24 mouse cellular contexts compared by ENCODE assay signal in the genomic region with DNA sequence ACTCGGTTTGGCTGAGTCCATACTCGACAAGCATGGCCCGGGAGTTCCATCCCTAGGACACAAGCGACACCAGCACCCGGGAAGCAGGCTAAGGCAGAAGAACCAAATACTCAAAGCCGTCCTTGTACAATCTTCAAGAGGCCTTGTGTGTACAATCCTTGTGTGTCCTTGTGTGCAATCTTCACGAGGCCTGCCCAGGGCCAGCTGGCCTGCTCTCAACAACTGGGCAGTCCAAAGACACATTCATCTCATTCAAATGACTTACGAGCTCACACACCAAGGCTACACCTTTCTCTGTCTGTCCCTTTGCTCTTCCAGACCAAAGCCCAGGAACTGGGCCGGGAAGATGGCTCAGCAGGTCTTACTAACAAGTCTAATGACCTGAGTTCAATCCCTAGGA. TPM values are rescaled to one million over a fixed set of nuclear protein-coding genes. Genes with fewer than 3 reads are reported as not detected.
DNase-seq lines count a peak whose midpoint lies in the region; ATAC-seq and TF ChIP-seq lines count a peak whose summit lies in the region.
"Had no signal": no experiment of that assay in that cellular context is flagged by ENCODE, and none has a peak within 500 bp of the region (broad histone marks: within the 10 kb centered on the region; RNA-seq: fewer than 3 reads in every experiment).

No protein-coding gene starts in this region.

- no peak overlapping the region for H3K9ac ChIP-seq in intestine, postnatal 0 days (ENCODE audit: low read depth, low read length)
- H3K9ac ChIP-seq: forebrain, embryonic 13.5 days; forebrain, postnatal 0 days; heart, embryonic 12.5 days; heart, embryonic 15.5 days; hindbrain, embryonic 13.5 days; intestine, embryonic 15.5 days had no signal

- H3K9me3 ChIP-seq in intestine, postnatal 0 days (ENCODE audit: control insufficient read depth): no peaks in the 10 kb centered on the region
- H3K9me3 ChIP-seq: forebrain, embryonic 10.5 days; forebrain, embryonic 13.5 days; heart, embryonic 12.5 days; heart, embryonic 15.5 days; hindbrain, embryonic 10.5 days; hindbrain, embryonic 13.5 days; intestine, embryonic 15.5 days had no signal

- no peak for ATAC-seq in intestine, postnatal 0 days
- ATAC-seq: forebrain, embryonic 13.5 days; forebrain, postnatal 0 days; hindbrain, embryonic 16.5 days; intestine, embryonic 15.5 days had no signal

- H3K27me3 ChIP-seq in intestine, postnatal 0 days (replicated peaks; ENCODE audit: control insufficient read depth, insufficient read depth, low read length): no peaks in the 10 kb centered on the region
- no peaks in the 10 kb centered on the region for H3K27me3 ChIP-seq in thymus, adult 2 months (ENCODE audit: control insufficient read depth, insufficient read depth, low read length)
- H3K27me3 ChIP-seq: forebrain, embryonic 13.5 days; heart, embryonic 12.5 days; heart, embryonic 15.5 days; hindbrain, embryonic 13.5 days; intestine, embryonic 15.5 days had no signal

- WGBS in intestine, postnatal 0 days: 91% methylated on average over 9 of the region's 9 CpGs
- WGBS in thymus, adult 2 months: 98% methylated on average over 9 of the region's 9 CpGs

- H3K4me2 ChIP-seq in intestine, postnatal 0 days (replicated peaks; ENCODE audit: low read depth): no peak overlapping the region
- H3K4me2 ChIP-seq: forebrain, embryonic 13.5 days; heart, embryonic 12.5 days; heart, embryonic 15.5 days; hindbrain, embryonic 13.5 days; intestine, embryonic 15.5 days had no signal

- peaks cover 47% of the 10 kb centered on the region for H3K36me3 ChIP-seq in intestine, postnatal 0 days (ENCODE audit: control insufficient read depth, insufficient read depth)
- peaks cover 12% of the 10 kb centered on the region; the same call in 1 of the 2 replicates for H3K36me3 ChIP-seq in thymus, adult 2 months (ENCODE audit: control insufficient read depth, insufficient read depth, low read length)

- no peak for TF ChIP-seq POLR2A in thymus, adult 2 months (IDR thresholded peaks at IDR 0.05; ENCODE audit: control insufficient read depth, extremely low read depth, insufficient read depth, low read length, poor library complexity)

- peak; percentile 57 for DNase-seq in ovary, adult 18-20 months (ENCODE audit: low spot score)
- DNase-seq in ovary, postnatal 14 days (ENCODE audit: low spot score): no peak
- peak; percentile 80 for DNase-seq in adrenal gland, adult 8-10 months
- peak; percentile 21 for DNase-seq in adrenal gland, postnatal 25 days
- no peak for DNase-seq in thymus, adult 2 months
- DNase-seq in layer of hippocampus, adult 2 months (ENCODE audit: low spot score in 2 of 2): no peak
- DNase-seq: cerebellum, adult 18-20 months; cerebellum, adult 9-10 months; cerebellum, postnatal 14 days; forebrain, postnatal 0 days; gastrocnemius, adult 2 months; gastrocnemius, postnatal 14 days; heart, adult 18-20 months; heart, postnatal 10 days; heart, postnatal 36 days had no signal

- no peaks in the 10 kb centered on the region for H3K4me1 ChIP-seq in intestine, postnatal 0 days (replicated peaks; ENCODE audit: control insufficient read depth, insufficient read depth, low read length)
- no peaks in the 10 kb centered on the region for H3K4me1 ChIP-seq in thymus, adult 2 months (replicated peaks; ENCODE audit: control insufficient read depth, insufficient read depth, low read length)
- H3K4me1 ChIP-seq: forebrain, embryonic 10.5 days; forebrain, embryonic 13.5 days; heart, embryonic 12.5 days; heart, embryonic 15.5 days; hindbrain, embryonic 10.5 days; hindbrain, embryonic 13.5 days; intestine, embryonic 15.5 days had no signal

- no peak overlapping the region for H3K27ac ChIP-seq in intestine, postnatal 0 days (ENCODE audit: low read depth, low read length)
- no peak overlapping the region for H3K27ac ChIP-seq in thymus, adult 2 months (ENCODE audit: control insufficient read depth, insufficient read depth, low read length)
- no peak overlapping the region for H3K27ac ChIP-seq in layer of hippocampus, adult 2 months
- H3K27ac ChIP-seq: forebrain, embryonic 10.5 days; forebrain, embryonic 13.5 days; gastrocnemius, adult 2 months; heart, embryonic 15.5 days; hindbrain, embryonic 10.5 days; hindbrain, embryonic 13.5 days; intestine, embryonic 15.5 days had no signal

- no peak for TF ChIP-seq CTCF in intestine, postnatal 0 days (IDR thresholded peaks at IDR 0.05; ENCODE audit: low read depth)
- TF ChIP-seq CTCF in thymus, adult 2 months (IDR thresholded peaks at IDR 0.05; ENCODE audit: borderline replicate concordance, control insufficient read depth, extremely low read depth, insufficient read depth, low read length, poor library complexity): no peak
- no peak for TF ChIP-seq CTCF in layer of hippocampus, adult 2 months (conservative IDR thresholded peaks at IDR 0.05)

- no peak overlapping the region for H3K4me3 ChIP-seq in intestine, postnatal 0 days (ENCODE audit: low read depth, low read length)
- H3K4me3 ChIP-seq in thymus, adult 2 months (ENCODE audit: control insufficient read depth, insufficient read depth, low read length): no peak overlapping the region
- no peak overlapping the region for H3K4me3 ChIP-seq in layer of hippocampus, adult 2 months
- H3K4me3 ChIP-seq: forebrain, embryonic 10.5 days; forebrain, embryonic 13.5 days; gastrocnemius, adult 2 months; heart, embryonic 12.5 days; heart, embryonic 15.5 days; hindbrain, embryonic 10.5 days; hindbrain, embryonic 13.5 days; intestine, embryonic 15.5 days had no signal

RNA-seq across cellular contexts. Expression of gene Parn, which starts 7.2 kb away (rescaled TPM):
- total RNA-seq in adrenal gland, adult 8-10 months (2022): 10 to 100 TPM; 42.1 to 45.1 (median 43.5) TPM
- 36.5 and 47.5 TPM in 2 replicates for total RNA-seq in adrenal gland, postnatal 25 days (2021)
- polyA plus RNA-seq in intestine, postnatal 0 days (2015; fragmentation: Nextera tagmentation; extraction: Ambion mirVana): 15.4 and 17.4 TPM in 2 replicates
- polyA plus RNA-seq in thymus, adult 2 months (2012; rRNA removed): 16.1 and 21.0 TPM in 2 replicates
- total RNA-seq in layer of hippocampus, adult 2 months (2021): 10 to 100 TPM; 23.5 to 25.6 TPM

RNA-seq across cellular contexts. Expression of gene Bfar, which starts 10.9 kb away (rescaled TPM):
- 10 to 100 TPM; 43.5 to 62.5 (median 52.2) TPM for total RNA-seq in adrenal gland, adult 8-10 months (2022)
- 52.8 and 60.4 TPM in 2 replicates for total RNA-seq in adrenal gland, postnatal 25 days (2021)
- polyA plus RNA-seq in intestine, postnatal 0 days (2015; fragmentation: Nextera tagmentation; extraction: Ambion mirVana): 19.4 and 21.1 TPM in 2 replicates
- 29.6 and 32.0 TPM in 2 replicates for polyA plus RNA-seq in thymus, adult 2 months (2012; rRNA removed)
- total RNA-seq in layer of hippocampus, adult 2 months (2021): 10 to 100 TPM; 40.0 to 45.2 TPM

RNA-seq across cellular contexts. Expression of gene 3110001I22Rik, which starts 11.0 kb away (rescaled TPM):
- total RNA-seq in adrenal gland, adult 8-10 months (2022): 1 to 10 TPM; 5.2 to 6.8 (median 5.7) TPM
- total RNA-seq in adrenal gland, postnatal 25 days (2021): 5.6 and 7.8 TPM in 2 replicates
- polyA plus RNA-seq in intestine, postnatal 0 days (2015; fragmentation: Nextera tagmentation; extraction: Ambion mirVana): 2.5 and 2.7 TPM in 2 replicates
- 3.0 and 4.2 TPM in 2 replicates for polyA plus RNA-seq in thymus, adult 2 months (2012; rRNA removed)
- 1 to 10 TPM; 3.5 to 4.0 TPM for total RNA-seq in layer of hippocampus, adult 2 months (2021)

Comparison
In these comparisons a context has a peak if more than half of its experiments do, and no peak if none do; other contexts are left out.
1. DNase-seq: peak in ovary, adult 18-20 months (single experiment), adrenal gland, adult 8-10 months (single experiment) and adrenal gland, postnatal 25 days (single experiment); none in ovary, postnatal 14 days (single experiment), thymus, adult 2 months (single experiment) and layer of hippocampus, adult 2 months (0 of 2).